Mouse (Mus musculus): Measurements from ENCODE around the gene Ahdc1.

GRCm38 (mm10) chr4:133032410-133033095 is 21.5 kb downstream of the Ahdc1 start:
- TF ChIP-seq CTCF (conservative IDR thresholded peaks at IDR 0.05; ENCODE audit: low read length) (no peak), NANOG (IDR thresholded peaks at IDR 0.05; ENCODE audit: borderline replicate concordance, low read length) (no peak)

All from E14TG2a.4 (cell line).